Mouse (Mus musculus) lung, postnatal 0 days (tissue): ENCODE data around the gene Atp13a3. TPM values are rescaled to one million over a fixed set of nuclear protein-coding genes. Genes with fewer than 3 reads are reported as not detected.

Experiments used
- ATAC-seq: fragments of 200-750 bp; cut with Nextera tagmentation; 2 replicates; pipeline ENCODE4 v1.8.0; 2017; ENCODE audit warnings: moderate library complexity
- DNase-seq: peaks from one replicate; pipeline ENCODE4 v3.0.0-alpha.2; 2016; ENCODE audit warnings: low spot score
- H3K27ac ChIP-seq: fragments of 300-500 bp; sonication (generic); 2 replicates; pipeline ENCODE4 v1.5.1; 2014; ENCODE audit warnings: antibody characterized with exemption, mild to moderate bottlenecking, low read length, mixed read lengths
- H3K27me3 ChIP-seq: fragments of 300-500 bp; sonication (generic); replicated peaks from 2 replicates; pipeline ENCODE4 v1.6.1; 2014; ENCODE audit warnings: low read length, mixed read lengths; ENCODE audit not compliant: insufficient read depth
- H3K36me3 ChIP-seq: fragments of 300-500 bp; sonication (generic); 2 replicates; pipeline ENCODE4 v1.6.1; 2014; ENCODE audit warnings: low read length, mixed read lengths; ENCODE audit not compliant: insufficient read depth
- H3K4me1 ChIP-seq: fragments of 300-500 bp; sonication (generic); 2 replicates; pipeline ENCODE4 v1.6.1; 2014; ENCODE audit warnings: antibody characterized with exemption, low read depth, low read length, mixed read lengths; ENCODE audit not compliant: insufficient read depth
- H3K4me2 ChIP-seq: fragments of 300-500 bp; sonication (generic); replicated peaks from 2 replicates; pipeline ENCODE4 v1.6.1; 2014; ENCODE audit warnings: low read depth, mild to moderate bottlenecking, low read length, moderate library complexity, mixed read lengths
- H3K4me3 ChIP-seq: fragments of 300-500 bp; sonication (generic); 2 replicates; pipeline ENCODE4 v1.5.1; 2014; ENCODE audit warnings: low read depth, low read length
- H3K9ac ChIP-seq: fragments of 300-500 bp; sonication (generic); replicated peaks from 2 replicates; pipeline ENCODE4 v1.6.1; 2014; ENCODE audit warnings: low read depth, mild to moderate bottlenecking
- H3K9me3 ChIP-seq: fragments of 300-500 bp; sonication (generic); 2 replicates; pipeline ENCODE4 v1.6.1; 2016; ENCODE audit warnings: low read length, mixed read lengths
- CTCF ChIP-seq: IDR thresholded peaks from 2 replicates; pipeline ENCODE4 v1.5.1; 2016; ENCODE audit warnings: antibody characterized with exemption, mild to moderate bottlenecking
- EP300 ChIP-seq: IDR thresholded peaks from 2 replicates; pipeline ENCODE4 v1.6.1; 2016; ENCODE audit warnings: antibody characterized with exemption, mild to moderate bottlenecking, control low read depth
- WGBS: fragments of 180-500 bp; shearing (Covaris S2); extraction: QIAGEN DNeasy Blood & Tissue Kit; methylation state at CpG from one replicate; pipeline ENCODE4 v1.1.7; 2014; 5-methylcytosine and 5-hydroxymethylcytosine counted together
- polyA plus RNA-seq: library from polyadenylated mRNA; unstranded; fragments of >200 nt; fragmentation: Nextera tagmentation; extraction: Ambion mirVana; gene quantifications from 2 replicates; pipeline ENCODE4 v1.2.1, GENCODE M21; 2015

Gene Atp13a3
- polyA plus RNA-seq, 1 experiment from 2014 or later = 19.3 TPM

GRCm38 (mm10) chr16:30433148-30433547, 27.4 kb upstream of the Atp13a3 start:
- H3K27ac ChIP-seq = no peak overlapping the region
- DNase-seq = no peak
- H3K27me3 ChIP-seq = no peaks in the 10 kb centered on the region
- H3K4me2 ChIP-seq = no peak overlapping the region
- 82% methylated on average over 3 of the region's 3 CpGs for WGBS
- H3K9ac ChIP-seq = no peak overlapping the region
- TF ChIP-seq CTCF (no peak), EP300 (no peak)
- H3K36me3 ChIP-seq = no peaks in the 10 kb centered on the region
- H3K4me3 ChIP-seq = no peak overlapping the region
- H3K9me3 ChIP-seq = no peaks in the 10 kb centered on the region
- no peaks in the 10 kb centered on the region for H3K4me1 ChIP-seq
- no peak for ATAC-seq

GRCm38 (mm10) chr16:30432111-30432510, 26.3 kb upstream of the Atp13a3 start:
- Histone ChIP-seq H3K27ac (no peak overlapping the region), H3K4me1 (no peaks in the 10 kb centered on the region), H3K9me3 (no peaks in the 10 kb centered on the region), H3K4me3 (no peak overlapping the region), H3K9ac (no peak overlapping the region), H3K27me3 (no peaks in the 10 kb centered on the region), H3K4me2 (no peak overlapping the region), H3K36me3 (no peaks in the 10 kb centered on the region)
- no peak for TF ChIP-seq EP300
- TF ChIP-seq CTCF = no peak
- 89% methylated on average over 2 of the region's 2 CpGs for WGBS
- DNase-seq (no peak), ATAC-seq (no peak)

GRCm38 (mm10) chr16:30430512-30431088, 24.8 kb upstream of the Atp13a3 start:
- Histone ChIP-seq H3K36me3 (no peaks in the 10 kb centered on the region), H3K27me3 (no peaks in the 10 kb centered on the region), H3K4me2 (no peak overlapping the region), H3K4me3 (no peak overlapping the region), H3K4me1 (no peaks in the 10 kb centered on the region), H3K27ac (no peak overlapping the region), H3K9ac (no peak overlapping the region), H3K9me3 (no peaks in the 10 kb centered on the region)
- no peak for ATAC-seq
- no peak for DNase-seq
- 95% methylated on average over 2 of the region's 2 CpGs for WGBS
- TF ChIP-seq CTCF = no peak
- no peak for TF ChIP-seq EP300

GRCm38 (mm10) chr16:30428753-30429260, 23.0 kb upstream of the Atp13a3 start:
- Histone ChIP-seq H3K4me3 (no peak overlapping the region), H3K4me1 (no peaks in the 10 kb centered on the region), H3K9me3 (no peaks in the 10 kb centered on the region), H3K9ac (no peak overlapping the region), H3K27ac (no peak overlapping the region), H3K36me3 (no peaks in the 10 kb centered on the region), H3K27me3 (no peaks in the 10 kb centered on the region), H3K4me2 (no peak overlapping the region)
- no peak for ATAC-seq
- TF ChIP-seq CTCF = no peak
- no peak for TF ChIP-seq EP300
- WGBS = 52% methylated on average over 4 of the region's 4 CpGs
- DNase-seq = no peak

- DNase-seq (no peak), ATAC-seq (no peak)
- no peak overlapping the region for H3K4me2 ChIP-seq
- H3K9me3 ChIP-seq = no peaks in the 10 kb centered on the region
- H3K27me3 ChIP-seq = no peaks in the 10 kb centered on the region
- TF ChIP-seq CTCF = no peak
- no peak for TF ChIP-seq EP300
- H3K9ac ChIP-seq = no peak overlapping the region
- 67% methylated on average over 4 of the region's 4 CpGs for WGBS
- H3K4me1 ChIP-seq = no peaks in the 10 kb centered on the region
- H3K4me3 ChIP-seq = no peak overlapping the region
- H3K36me3 ChIP-seq = no peaks in the 10 kb centered on the region
- no peak overlapping the region for H3K27ac ChIP-seq
Measured at GRCm38 (mm10) chr16:30427466-30427865, 21.7 kb upstream of the Atp13a3 start.

- no peak for ATAC-seq
- H3K4me3 ChIP-seq = no peak overlapping the region
- H3K36me3 ChIP-seq = no peaks in the 10 kb centered on the region
- TF ChIP-seq EP300 (no peak), CTCF (no peak)
- H3K4me2 ChIP-seq = no peak overlapping the region
- no peaks in the 10 kb centered on the region for H3K27me3 ChIP-seq
- no peaks in the 10 kb centered on the region for H3K4me1 ChIP-seq
- H3K9ac ChIP-seq = no peak overlapping the region
- H3K27ac ChIP-seq = no peak overlapping the region
- 82% methylated on average over 5 of the region's 5 CpGs for WGBS
- DNase-seq = no peak
- H3K9me3 ChIP-seq = no peaks in the 10 kb centered on the region
Measured at GRCm38 (mm10) chr16:30427003-30427402, 21.2 kb upstream of the Atp13a3 start.

- 96% methylated on average over 1 of the region's 1 CpGs for WGBS
- Histone ChIP-seq H3K27ac (no peak overlapping the region), H3K27me3 (no peaks in the 10 kb centered on the region), H3K4me2 (no peak overlapping the region), H3K4me3 (no peak overlapping the region), H3K9ac (no peak overlapping the region), H3K36me3 (no peaks in the 10 kb centered on the region), H3K9me3 (no peaks in the 10 kb centered on the region), H3K4me1 (no peaks in the 10 kb centered on the region)
- DNase-seq (no peak), ATAC-seq (no peak)
- TF ChIP-seq CTCF (no peak), EP300 (no peak)
Measured at GRCm38 (mm10) chr16:30425980-30426379, 20.2 kb upstream of the Atp13a3 start.
